Mouse (Mus musculus) hindbrain, embryonic 12.5 days (tissue): Measurements from ENCODE around the gene Ltbp4. TPM values are rescaled to one million over a fixed set of nuclear protein-coding genes. Genes with fewer than 3 reads are reported as not detected.

Source experiments
- ATAC-seq: fragments of 200-750 bp; cut with Nextera tagmentation; 2 replicates; pipeline ENCODE4 v1.8.0; 2017; ENCODE audit warnings: moderate TSS enrichment; ENCODE audit not compliant: low FRiP score
- H3K27ac ChIP-seq: fragments of 300-500 bp; sonication (generic); 2 replicates; pipeline ENCODE4 v1.5.1; 2016; ENCODE audit warnings: mild to moderate bottlenecking
- H3K27me3 ChIP-seq: fragments of 300-500 bp; sonication (generic); 2 replicates; pipeline ENCODE4 v1.6.1; 2016; ENCODE audit warnings: mild to moderate bottlenecking
- H3K36me3 ChIP-seq: fragments of 300-500 bp; sonication (generic); 2 replicates; pipeline ENCODE4 v1.6.1; 2016; ENCODE audit warnings: mild to moderate bottlenecking
- H3K4me1 ChIP-seq: fragments of 300-500 bp; sonication (generic); 2 replicates; pipeline ENCODE4 v1.6.1; 2016
- H3K4me2 ChIP-seq: fragments of 300-500 bp; sonication (generic); replicated peaks from 2 replicates; pipeline ENCODE4 v1.6.1; 2016; ENCODE audit warnings: mild to moderate bottlenecking
- H3K4me3 ChIP-seq: fragments of 300-500 bp; sonication (generic); 2 replicates; pipeline ENCODE4 v1.5.1; 2016; ENCODE audit warnings: mild to moderate bottlenecking
- H3K9ac ChIP-seq: fragments of 300-500 bp; sonication (generic); 2 replicates; pipeline ENCODE4 v1.6.1; 2016; ENCODE audit warnings: mild to moderate bottlenecking, moderate library complexity
- H3K9me3 ChIP-seq: fragments of 300-500 bp; sonication (generic); replicated peaks from 2 replicates; pipeline ENCODE4 v1.6.1; 2016; ENCODE audit warnings: mild to moderate bottlenecking
- WGBS: fragments of 180-500 bp; shearing (Covaris S2); methylation state at CpG from one replicate; pipeline ENCODE4 v1.1.7; 2016; 5-methylcytosine and 5-hydroxymethylcytosine counted together
- polyA plus RNA-seq: library from polyadenylated mRNA; unstranded; fragments of >200 nt; fragmentation: Nextera tagmentation; extraction: Ambion mirVana; gene quantifications from 2 replicates; pipeline ENCODE4 v1.2.1, GENCODE M21; 2016

Ltbp4 gene
- polyA plus RNA-seq, 1 experiment from 2014 or later: 8.7 TPM

GRCm38 (mm10) chr7:27354783-27355182, 17.3 kb upstream of the Ltbp4 start:
- no peak for ATAC-seq
- peaks cover 25% of the 10 kb centered on the region for H3K27me3 ChIP-seq
- WGBS: 45% methylated on average over 4 of the region's 4 CpGs
- peak overlapping the region; percentile 68 for H3K4me2 ChIP-seq
- no peak overlapping the region for H3K27ac ChIP-seq
- peak overlapping the region; percentile 68 for H3K9ac ChIP-seq
- H3K9me3 ChIP-seq: no peaks in the 10 kb centered on the region; the same call in 1 of the 2 replicates
- H3K36me3 ChIP-seq: peaks cover 31% of the 10 kb centered on the region
- peaks cover 15% of the 10 kb centered on the region for H3K4me1 ChIP-seq
- peak overlapping the region; percentile 69 for H3K4me3 ChIP-seq

GRCm38 (mm10) chr7:27354144-27354543, 16.7 kb upstream of the Ltbp4 start:
- 30% methylated on average over 6 of the region's 6 CpGs for WGBS
- peak overlapping the region; percentile 69 for H3K4me3 ChIP-seq

DNA sequence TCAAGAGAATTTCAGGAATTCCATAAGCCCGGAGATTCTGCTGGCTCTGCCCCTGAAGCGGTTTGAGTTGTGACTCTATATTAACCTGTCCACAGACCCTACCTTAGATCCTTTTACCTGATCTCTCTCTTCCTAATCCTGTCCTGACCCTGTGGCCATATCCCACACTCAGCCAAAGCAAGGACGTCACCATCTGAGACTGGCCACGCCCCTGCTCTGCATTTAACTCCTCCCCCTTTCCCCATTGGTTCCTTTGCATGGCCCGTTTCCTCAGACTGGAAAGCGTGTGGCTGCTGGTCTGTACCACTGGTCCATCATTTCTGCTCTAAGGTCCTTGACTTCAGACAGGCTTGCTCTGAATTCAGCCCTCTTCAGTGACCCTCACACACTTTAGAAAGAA, 8.0 kb upstream of the Ltbp4 start:
- no peaks in the 10 kb centered on the region for H3K9me3 ChIP-seq
- no peak overlapping the region for H3K4me2 ChIP-seq
- H3K36me3 ChIP-seq: peaks cover 85% of the 10 kb centered on the region
- no peak overlapping the region for H3K4me3 ChIP-seq
- no peaks in the 10 kb centered on the region for H3K27me3 ChIP-seq
- 21% methylated on average over 6 of the region's 6 CpGs for WGBS
- peak; percentile 44; the same call in 1 of the 2 replicates for ATAC-seq
- H3K9ac ChIP-seq: no peak overlapping the region
- H3K27ac ChIP-seq: no peak overlapping the region
- no peaks in the 10 kb centered on the region for H3K4me1 ChIP-seq

More at GRCm38 (mm10) chr7:27354144-27354543, 16.7 kb upstream of the Ltbp4 start:
- peaks cover 15% of the 10 kb centered on the region for H3K4me1 ChIP-seq
- H3K9me3 ChIP-seq: no peaks in the 10 kb centered on the region
- H3K36me3 ChIP-seq: peaks cover 38% of the 10 kb centered on the region
- H3K4me2 ChIP-seq: peak overlapping the region; percentile 68
- ATAC-seq: no peak
- H3K27me3 ChIP-seq: peaks cover 23% of the 10 kb centered on the region
- peak overlapping the region; percentile 68 for H3K9ac ChIP-seq
- H3K27ac ChIP-seq: no peak overlapping the region

DNA sequence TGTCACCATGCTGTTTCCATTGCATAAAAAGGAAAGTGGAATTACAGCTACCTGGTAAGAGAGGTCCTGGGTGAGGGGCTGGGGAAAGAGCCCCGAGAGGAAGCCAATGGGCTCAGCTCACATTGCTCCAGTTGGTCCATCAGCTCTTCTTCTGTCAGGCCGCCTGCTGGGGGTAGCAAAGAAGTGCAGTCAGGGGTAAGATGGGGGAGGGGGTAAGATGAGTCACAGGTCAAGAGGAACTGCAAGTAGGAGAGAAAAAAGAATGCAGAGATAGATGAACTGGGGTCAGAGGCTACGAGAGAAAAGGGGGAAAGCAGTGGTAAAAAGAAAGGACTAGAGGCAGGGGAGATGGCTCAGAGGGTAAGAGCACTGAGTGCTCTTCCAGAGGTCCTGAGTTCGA, 5.1 kb upstream of the Ltbp4 start:
- peaks cover 8% of the 10 kb centered on the region for H3K4me1 ChIP-seq
- H3K9ac ChIP-seq: no peak overlapping the region
- H3K27me3 ChIP-seq: peaks cover 17% of the 10 kb centered on the region
- peaks cover 59% of the 10 kb centered on the region for H3K36me3 ChIP-seq
- H3K9me3 ChIP-seq: no peaks in the 10 kb centered on the region
- no peak overlapping the region for H3K27ac ChIP-seq
- no peak for ATAC-seq
- H3K4me2 ChIP-seq: no peak overlapping the region
- H3K4me3 ChIP-seq: no peak overlapping the region
- WGBS: 33% methylated on average over 4 of the region's 4 CpGs

GRCm38 (mm10) chr7:27339519-27339918, 2.0 kb upstream of the Ltbp4 start:
- H3K4me3 ChIP-seq: peak overlapping the region; percentile 14
- H3K9ac ChIP-seq: peak overlapping the region; percentile 38

DNA sequence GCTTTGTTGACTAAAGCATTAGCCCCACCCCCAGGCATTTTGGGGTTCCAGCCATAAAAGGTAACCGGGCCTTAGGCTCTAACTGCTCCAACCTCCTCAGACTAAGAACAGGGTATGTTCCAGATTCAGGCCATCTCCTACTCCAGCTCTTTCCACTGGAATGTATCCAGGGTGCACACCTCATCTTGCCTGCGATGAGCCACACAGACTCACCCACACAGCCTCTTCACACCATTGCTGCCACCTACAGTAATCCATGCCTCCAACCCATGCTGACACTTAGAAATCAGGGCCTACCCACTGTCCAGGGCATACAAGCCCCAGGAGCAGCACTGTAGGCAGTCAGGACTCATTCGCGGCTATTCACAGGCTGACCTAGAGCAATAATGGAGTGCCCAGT, 1.6 kb upstream of the Ltbp4 start:
- no peak for ATAC-seq
- Histone ChIP-seq H3K27me3 (peaks cover 50% of the 10 kb centered on the region), H3K4me1 (peaks cover 30% of the 10 kb centered on the region), H3K36me3 (peaks cover 26% of the 10 kb centered on the region), H3K9me3 (no peaks in the 10 kb centered on the region), H3K9ac (peak overlapping the region; percentile 38), H3K4me3 (peak overlapping the region; percentile 14), H3K27ac (no peak overlapping the region), H3K4me2 (peak overlapping the region; percentile 40)
- WGBS: 65% methylated on average over 4 of the region's 4 CpGs

More at GRCm38 (mm10) chr7:27339519-27339918, 2.0 kb upstream of the Ltbp4 start:
- peaks cover 46% of the 10 kb centered on the region for H3K27me3 ChIP-seq
- no peaks in the 10 kb centered on the region for H3K9me3 ChIP-seq
- H3K36me3 ChIP-seq: peaks cover 30% of the 10 kb centered on the region
- peaks cover 26% of the 10 kb centered on the region for H3K4me1 ChIP-seq
- 27% methylated on average over 7 of the region's 7 CpGs for WGBS
- peak overlapping the region; percentile 40 for H3K4me2 ChIP-seq
- H3K27ac ChIP-seq: no peak overlapping the region
- ATAC-seq: no peak

- H3K27me3 ChIP-seq: peaks cover 78% of the 10 kb centered on the region
- H3K4me1 ChIP-seq: peaks cover 46% of the 10 kb centered on the region
- H3K27ac ChIP-seq: no peak overlapping the region
- ATAC-seq: peak; percentile 83
- 0 out of 2 replicates have a peak overlapping the region, but pooled peaks have one; percentile 15 for H3K9ac ChIP-seq
- peak overlapping the region; percentile 61 for H3K4me2 ChIP-seq
- under 1% methylated on average over 47 of the region's 47 CpGs for WGBS
- no peaks in the 10 kb centered on the region for H3K9me3 ChIP-seq
- peak overlapping the region; percentile 35 for H3K4me3 ChIP-seq
- peaks cover 2% of the 10 kb centered on the region for H3K36me3 ChIP-seq
Observed at GRCm38 (mm10) chr7:27335928-27336823, 1.3 kb downstream of the Ltbp4 start.

DNA sequence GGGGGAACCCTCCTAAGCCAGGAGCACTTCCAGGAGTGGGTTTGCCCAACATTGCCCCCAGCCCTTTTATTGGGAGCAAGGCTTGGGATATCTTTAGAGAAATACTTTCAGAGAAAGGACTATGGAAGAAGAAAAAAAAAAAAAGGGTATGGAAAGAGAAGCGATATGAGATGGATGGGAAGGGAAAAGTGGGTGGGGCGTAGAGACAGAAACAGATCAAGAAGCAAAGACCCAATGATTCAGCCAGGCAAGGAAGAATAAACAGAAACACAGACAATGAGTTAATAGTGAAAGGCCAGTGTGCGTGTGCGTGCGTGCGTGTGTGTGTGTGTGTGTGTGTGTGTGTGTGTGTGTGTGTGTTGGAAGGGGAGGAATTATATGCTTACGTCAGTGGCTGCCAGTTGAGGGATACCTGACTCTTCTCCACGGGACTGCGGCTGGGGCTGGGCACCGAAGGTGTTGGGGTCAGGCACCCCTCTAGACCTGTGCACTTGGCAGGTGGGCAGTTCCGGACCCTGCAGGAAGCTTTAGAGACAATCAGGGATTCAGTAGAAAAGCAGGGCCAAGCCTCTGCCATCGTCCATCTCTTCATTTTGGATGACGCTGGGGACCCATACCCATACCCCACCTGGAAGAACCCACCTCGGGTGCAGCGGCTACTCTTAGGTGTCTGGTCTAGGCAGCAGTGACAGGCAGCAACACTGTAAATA, 2.3 kb downstream of the Ltbp4 start:
- H3K4me2 ChIP-seq: no peak overlapping the region
- H3K4me1 ChIP-seq: peaks cover 55% of the 10 kb centered on the region
- H3K27me3 ChIP-seq: peaks cover 89% of the 10 kb centered on the region
- H3K27ac ChIP-seq: no peak overlapping the region
- peak; percentile 0; the same call in 1 of the 2 replicates for ATAC-seq
- H3K36me3 ChIP-seq: no peaks in the 10 kb centered on the region
- no peaks in the 10 kb centered on the region for H3K9me3 ChIP-seq
- no peak overlapping the region for H3K9ac ChIP-seq
- WGBS: 50% methylated on average over 15 of the region's 15 CpGs
- no peak overlapping the region for H3K4me3 ChIP-seq

DNA sequence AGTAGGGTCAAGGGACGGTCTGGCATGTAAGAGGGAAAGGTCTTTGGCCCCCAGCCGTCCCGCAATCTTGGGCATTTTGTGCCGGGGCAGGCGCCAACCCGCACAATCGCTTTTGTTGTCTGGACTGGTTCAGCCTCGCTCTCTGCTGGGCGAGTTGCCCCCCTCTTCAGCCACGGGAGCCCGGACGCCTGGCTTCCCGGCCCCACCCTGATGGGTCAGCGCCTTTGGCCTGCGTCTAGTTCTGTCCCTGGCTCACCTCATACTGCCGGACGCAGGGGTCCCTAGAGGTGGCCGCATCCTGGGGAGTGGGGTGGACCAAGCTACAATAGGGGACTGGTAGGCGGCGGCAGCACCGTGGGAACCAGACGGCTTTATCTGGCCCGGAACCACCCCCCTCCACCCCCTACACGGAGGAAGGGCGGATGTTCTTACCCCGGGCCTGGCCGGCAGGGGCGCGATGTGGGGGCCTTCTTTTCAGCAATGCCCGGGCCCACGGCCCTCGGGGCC, 3.0 kb downstream of the Ltbp4 start:
- peak overlapping the region; percentile 18 for H3K9ac ChIP-seq
- peaks cover 57% of the 10 kb centered on the region for H3K4me1 ChIP-seq
- under 1% methylated on average over 27 of the region's 32 CpGs for WGBS

DNA sequence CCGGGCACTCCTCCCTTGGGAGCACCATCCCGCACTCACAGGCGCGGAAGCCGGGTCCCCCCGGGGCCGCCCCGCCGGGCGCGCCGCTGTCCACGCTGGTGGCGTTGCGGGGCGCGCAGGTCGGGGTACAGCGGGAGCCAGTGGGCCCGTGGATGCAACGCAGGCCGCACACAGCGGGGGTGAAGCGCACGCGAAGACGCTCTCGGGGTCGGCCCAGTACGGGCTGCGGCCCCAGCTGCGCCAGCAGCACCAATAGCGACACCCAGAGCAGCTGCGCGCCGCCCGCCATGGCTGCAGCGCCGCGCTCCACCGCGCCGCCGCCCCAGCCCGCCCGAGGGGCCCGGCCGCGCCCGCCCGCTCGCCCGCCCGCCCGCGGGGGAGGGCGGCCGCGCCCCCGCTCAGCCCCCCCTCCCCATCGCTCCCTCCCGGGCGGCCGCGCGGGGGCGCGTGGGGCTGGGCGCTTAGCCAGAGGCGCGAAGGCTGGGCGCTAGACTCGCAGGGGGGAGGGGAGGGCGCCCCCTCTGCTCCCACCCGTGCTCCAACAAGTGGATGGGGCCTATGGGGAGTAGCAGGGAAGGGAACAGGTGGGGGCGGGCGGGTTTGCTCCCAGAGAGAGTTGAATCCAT, 4.1 kb downstream of the Ltbp4 start:
- H3K4me1 ChIP-seq: peaks cover 54% of the 10 kb centered on the region
- peaks cover 97% of the 10 kb centered on the region for H3K27me3 ChIP-seq
- no peaks in the 10 kb centered on the region for H3K9me3 ChIP-seq
- H3K27ac ChIP-seq: no peak overlapping the region
- peak overlapping the region; percentile 51 for H3K9ac ChIP-seq
- peak overlapping the region; percentile 83 for H3K4me2 ChIP-seq
- WGBS: under 1% methylated on average over 42 of the region's 77 CpGs
- H3K36me3 ChIP-seq: no peaks in the 10 kb centered on the region
- ATAC-seq: 0 out of 2 replicates have a peak, but pooled peaks have one; percentile 10
- H3K4me3 ChIP-seq: peak overlapping the region; percentile 44

More for the DNA sequence above, 3.0 kb downstream of the Ltbp4 start:
- no peak for ATAC-seq
- Histone ChIP-seq H3K27me3 (peaks cover 96% of the 10 kb centered on the region), H3K4me2 (peak overlapping the region; percentile 83), H3K27ac (no peak overlapping the region), H3K4me3 (peak overlapping the region; percentile 44), H3K9me3 (no peaks in the 10 kb centered on the region), H3K36me3 (no peaks in the 10 kb centered on the region)

DNA sequence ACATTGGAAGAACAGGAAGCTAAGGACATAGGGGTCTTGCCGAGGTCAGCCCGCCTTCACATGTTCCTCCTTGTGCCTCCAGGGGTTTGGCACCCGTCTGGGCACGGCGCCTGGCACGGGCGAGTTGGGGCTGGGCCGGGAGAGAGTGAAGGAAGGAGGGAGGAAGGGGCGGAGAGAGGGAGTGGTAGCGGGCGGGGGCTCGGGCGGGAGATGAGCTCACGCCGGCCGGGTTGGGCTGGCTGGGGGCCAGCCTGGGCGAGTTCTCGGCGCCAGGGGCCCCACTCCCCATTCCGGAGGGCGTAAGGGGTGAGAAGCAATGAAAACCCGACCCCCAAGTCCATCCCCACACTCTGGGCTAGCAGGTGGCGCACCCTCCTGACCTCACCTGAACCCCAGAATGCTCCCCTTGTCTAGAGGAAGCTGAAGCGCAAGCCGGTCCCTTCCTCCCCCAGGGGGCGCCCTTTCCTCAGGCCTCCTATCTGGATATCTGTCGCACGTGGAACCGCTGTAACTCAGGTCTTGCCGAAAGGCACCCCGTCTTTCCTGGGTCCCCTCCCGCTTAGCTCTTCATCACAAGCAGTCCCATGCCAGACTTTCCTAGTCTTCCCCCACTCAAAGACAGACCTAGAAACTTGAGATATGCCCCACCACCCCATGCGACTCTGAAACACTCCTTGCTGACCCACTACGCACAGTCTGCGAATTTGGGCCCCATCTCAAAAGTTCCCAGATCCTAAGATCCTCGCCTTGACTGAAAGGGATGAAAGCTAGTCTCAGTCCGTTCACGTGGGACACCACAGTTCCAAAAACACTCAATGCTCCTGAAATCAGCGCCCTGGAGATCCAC, 4.9 kb downstream of the Ltbp4 start:
- 3% methylated on average over 26 of the region's 39 CpGs for WGBS
- ATAC-seq: no peak
- Histone ChIP-seq H3K4me2 (peak overlapping the region; percentile 83), H3K36me3 (no peaks in the 10 kb centered on the region), H3K9ac (peak overlapping the region; percentile 51), H3K27ac (no peak overlapping the region), H3K4me1 (peaks cover 53% of the 10 kb centered on the region), H3K27me3 (peaks cover 97% of the 10 kb centered on the region), H3K4me3 (peak overlapping the region; percentile 44), H3K9me3 (no peaks in the 10 kb centered on the region)
